Mouse (Mus musculus): ENCODE measurements around the gene Itpk1. TPM values are rescaled to one million over a fixed set of nuclear protein-coding genes. Genes with fewer than 3 reads are reported as not detected.

Itpk1 gene
- polyA plus RNA-seq, 1 experiment from 2014 or later, result 15.9 TPM

GRCm38 (mm10) chr12:102678820-102679219 lies 25.9 kb downstream of the Itpk1 start:
- Histone ChIP-seq H3K27me3 (ENCODE audit: control insufficient read depth, insufficient read depth, low read length) (no peaks in the 10 kb centered on the region), H3K4me1 (ENCODE audit: control insufficient read depth, insufficient read depth, low read length) (no peaks in the 10 kb centered on the region), H3K4me2 (replicated peaks; ENCODE audit: low read depth, low read length) (no peak overlapping the region), H3K27ac (ENCODE audit: low read length) (no peak overlapping the region), H3K4me3 (ENCODE audit: low read depth, low read length) (no peak overlapping the region), H3K9me3 (ENCODE audit: control insufficient read depth, low read depth, low read length) (no peaks in the 10 kb centered on the region), H3K36me3 (ENCODE audit: control insufficient read depth, insufficient read depth, low read length) (no peaks in the 10 kb centered on the region), H3K9ac (replicated peaks; ENCODE audit: low read depth, low read length) (no peak overlapping the region)
- ATAC-seq (ENCODE audit: insufficient number of reproducible peaks, insufficient read depth, low FRiP score, low read depth), result no peak
- whole genome bisulfite sequencing, result 70% methylated on average over 6 of the region's 6 CpGs

- no peaks in the 10 kb centered on the region for H3K27me3 ChIP-seq (ENCODE audit: control insufficient read depth, insufficient read depth, low read length)
- H3K36me3 ChIP-seq (ENCODE audit: control insufficient read depth, insufficient read depth, low read length), result no peaks in the 10 kb centered on the region
- no peak overlapping the region for H3K27ac ChIP-seq (ENCODE audit: low read length)
- H3K4me3 ChIP-seq (ENCODE audit: low read depth, low read length), result no peak overlapping the region
- peaks cover 14% of the 10 kb centered on the region; the same call in 1 of the 2 replicates for H3K4me1 ChIP-seq (ENCODE audit: control insufficient read depth, insufficient read depth, low read length)
- H3K9me3 ChIP-seq (ENCODE audit: control insufficient read depth, low read depth, low read length), result no peaks in the 10 kb centered on the region
- no peak overlapping the region for H3K9ac ChIP-seq (replicated peaks; ENCODE audit: low read depth, low read length)
- WGBS, result 71% methylated on average over 3 of the region's 3 CpGs
- no peak overlapping the region for H3K4me2 ChIP-seq (replicated peaks; ENCODE audit: low read depth, low read length)
- no peak for ATAC-seq (ENCODE audit: insufficient number of reproducible peaks, insufficient read depth, low FRiP score, low read depth)
Measured at GRCm38 (mm10) chr12:102677089-102677488, 27.6 kb downstream of the Itpk1 start.

- H3K27ac ChIP-seq (ENCODE audit: low read length), result no peak overlapping the region
Measured at GRCm38 (mm10) chr12:102674556-102674955, 30.2 kb downstream of the Itpk1 start.

GRCm38 (mm10) chr12:102674123-102674522 lies 30.6 kb downstream of the Itpk1 start:
- Histone ChIP-seq H3K4me1 (ENCODE audit: control insufficient read depth, insufficient read depth, low read length) (peaks cover 18% of the 10 kb centered on the region; the same call in 1 of the 2 replicates), H3K4me2 (replicated peaks; ENCODE audit: low read depth, low read length) (no peak overlapping the region), H3K27ac (ENCODE audit: low read length) (no peak overlapping the region), H3K9ac (replicated peaks; ENCODE audit: low read depth, low read length) (no peak overlapping the region), H3K9me3 (ENCODE audit: control insufficient read depth, low read depth, low read length) (no peaks in the 10 kb centered on the region), H3K4me3 (ENCODE audit: low read depth, low read length) (no peak overlapping the region), H3K36me3 (ENCODE audit: control insufficient read depth, insufficient read depth, low read length) (no peaks in the 10 kb centered on the region), H3K27me3 (ENCODE audit: control insufficient read depth, insufficient read depth, low read length) (no peaks in the 10 kb centered on the region)
- no peak for ATAC-seq (ENCODE audit: insufficient number of reproducible peaks, insufficient read depth, low FRiP score, low read depth)
- WGBS, result 87% methylated on average over 13 of the region's 13 CpGs

More at GRCm38 (mm10) chr12:102674556-102674955, 30.2 kb downstream of the Itpk1 start:
- Histone ChIP-seq H3K9me3 (ENCODE audit: control insufficient read depth, low read depth, low read length) (no peaks in the 10 kb centered on the region), H3K36me3 (ENCODE audit: control insufficient read depth, insufficient read depth, low read length) (no peaks in the 10 kb centered on the region), H3K4me1 (ENCODE audit: control insufficient read depth, insufficient read depth, low read length) (peaks cover 18% of the 10 kb centered on the region; the same call in 1 of the 2 replicates), H3K4me3 (ENCODE audit: low read depth, low read length) (no peak overlapping the region), H3K4me2 (replicated peaks; ENCODE audit: low read depth, low read length) (no peak overlapping the region), H3K27me3 (ENCODE audit: control insufficient read depth, insufficient read depth, low read length) (no peaks in the 10 kb centered on the region), H3K9ac (replicated peaks; ENCODE audit: low read depth, low read length) (no peak overlapping the region)
- ATAC-seq (ENCODE audit: insufficient number of reproducible peaks, insufficient read depth, low FRiP score, low read depth), result no peak
- WGBS, result 77% methylated on average over 10 of the region's 10 CpGs

GRCm38 (mm10) chr12:102672857-102673839 lies 31.6 kb downstream of the Itpk1 start:
- H3K4me3 ChIP-seq (ENCODE audit: low read depth, low read length), result no peak overlapping the region
- peaks cover 18% of the 10 kb centered on the region; the same call in 1 of the 2 replicates for H3K4me1 ChIP-seq (ENCODE audit: control insufficient read depth, insufficient read depth, low read length)
- no peak for ATAC-seq (ENCODE audit: insufficient number of reproducible peaks, insufficient read depth, low FRiP score, low read depth)
- WGBS, result 70% methylated on average over 20 of the region's 20 CpGs
- no peak overlapping the region for H3K4me2 ChIP-seq (replicated peaks; ENCODE audit: low read depth, low read length)
- no peaks in the 10 kb centered on the region for H3K27me3 ChIP-seq (ENCODE audit: control insufficient read depth, insufficient read depth, low read length)
- H3K27ac ChIP-seq (ENCODE audit: low read length), result no peak overlapping the region
- no peak overlapping the region for H3K9ac ChIP-seq (replicated peaks; ENCODE audit: low read depth, low read length)
- no peaks in the 10 kb centered on the region for H3K9me3 ChIP-seq (ENCODE audit: control insufficient read depth, low read depth, low read length)
- no peaks in the 10 kb centered on the region for H3K36me3 ChIP-seq (ENCODE audit: control insufficient read depth, insufficient read depth, low read length)

GRCm38 (mm10) chr12:102672176-102672575 lies 32.6 kb downstream of the Itpk1 start:
- WGBS, result 25% methylated on average over 8 of the region's 8 CpGs
- Histone ChIP-seq H3K36me3 (ENCODE audit: control insufficient read depth, insufficient read depth, low read length) (no peaks in the 10 kb centered on the region), H3K27me3 (ENCODE audit: control insufficient read depth, insufficient read depth, low read length) (no peaks in the 10 kb centered on the region), H3K27ac (ENCODE audit: low read length) (no peak overlapping the region), H3K4me1 (ENCODE audit: control insufficient read depth, insufficient read depth, low read length) (peaks cover 18% of the 10 kb centered on the region; the same call in 1 of the 2 replicates), H3K4me2 (replicated peaks; ENCODE audit: low read depth, low read length) (no peak overlapping the region), H3K4me3 (ENCODE audit: low read depth, low read length) (no peak overlapping the region), H3K9me3 (ENCODE audit: control insufficient read depth, low read depth, low read length) (no peaks in the 10 kb centered on the region), H3K9ac (replicated peaks; ENCODE audit: low read depth, low read length) (no peak overlapping the region)
- no peak for ATAC-seq (ENCODE audit: insufficient number of reproducible peaks, insufficient read depth, low FRiP score, low read depth)

- Histone ChIP-seq H3K36me3 (ENCODE audit: control insufficient read depth, insufficient read depth, low read length) (no peaks in the 10 kb centered on the region), H3K4me2 (replicated peaks; ENCODE audit: low read depth, low read length) (no peak overlapping the region), H3K4me3 (ENCODE audit: low read depth, low read length) (no peak overlapping the region), H3K4me1 (ENCODE audit: control insufficient read depth, insufficient read depth, low read length) (peaks cover 18% of the 10 kb centered on the region; the same call in 1 of the 2 replicates), H3K9ac (replicated peaks; ENCODE audit: low read depth, low read length) (no peak overlapping the region), H3K9me3 (ENCODE audit: control insufficient read depth, low read depth, low read length) (no peaks in the 10 kb centered on the region), H3K27me3 (ENCODE audit: control insufficient read depth, insufficient read depth, low read length) (no peaks in the 10 kb centered on the region), H3K27ac (ENCODE audit: low read length) (no peak overlapping the region)
- WGBS, result 74% methylated on average over 8 of the region's 8 CpGs
- no peak for ATAC-seq (ENCODE audit: insufficient number of reproducible peaks, insufficient read depth, low FRiP score, low read depth)
Measured at GRCm38 (mm10) chr12:102670848-102671247, 33.9 kb downstream of the Itpk1 start.

- ATAC-seq (ENCODE audit: insufficient number of reproducible peaks, insufficient read depth, low FRiP score, low read depth), result no peak
- WGBS, result 87% methylated on average over 10 of the region's 10 CpGs
- no peaks in the 10 kb centered on the region for H3K4me1 ChIP-seq (ENCODE audit: control insufficient read depth, insufficient read depth, low read length)
Measured at GRCm38 (mm10) chr12:102665465-102666202, 39.1 kb downstream of the Itpk1 start.

More at GRCm38 (mm10) chr12:102665465-102666202, 39.1 kb downstream of the Itpk1 start:
- H3K9ac ChIP-seq (replicated peaks; ENCODE audit: low read depth, low read length), result no peak overlapping the region
- H3K27me3 ChIP-seq (ENCODE audit: control insufficient read depth, insufficient read depth, low read length), result no peaks in the 10 kb centered on the region
- no peaks in the 10 kb centered on the region for H3K36me3 ChIP-seq (ENCODE audit: control insufficient read depth, insufficient read depth, low read length)
- H3K4me3 ChIP-seq (ENCODE audit: low read depth, low read length), result no peak overlapping the region
- no peak overlapping the region for H3K4me2 ChIP-seq (replicated peaks; ENCODE audit: low read depth, low read length)
- H3K27ac ChIP-seq (ENCODE audit: low read length), result no peak overlapping the region
- no peaks in the 10 kb centered on the region for H3K9me3 ChIP-seq (ENCODE audit: control insufficient read depth, low read depth, low read length)

Measured in stomach, embryonic 14.5 days (tissue).